Mouse (Mus musculus) heart, embryonic 14.5 days (tissue): ENCODE data around the gene Tmbim1. TPM values are rescaled to one million over a fixed set of nuclear protein-coding genes. Genes with fewer than 3 reads are reported as not detected.
"Not testable (repeated sequence)": the region's sequence is repeated elsewhere in the genome, so short reads cannot be mapped to it uniquely, and the experiment has no call there.

Experiments used
- ATAC-seq: fragments of 200-750 bp; cut with Nextera tagmentation; 2 replicates; pipeline ENCODE4 v1.8.0; 2017; ENCODE audit warnings: low read depth, moderate TSS enrichment; ENCODE audit not compliant: insufficient number of reproducible peaks, insufficient read depth, low FRiP score
- H3K27ac ChIP-seq, 2 experiments: fragments of 200-500 bp in 1 of 2; fragments of 300-500 bp in 1 of 2; sonication (generic) in 1 of 2; replicated peaks in 1 of 2; 2 replicates each; pipeline ENCODE4 v1.5.1; 2012 to 2014; ENCODE audit warnings: low read depth in 2 of 2, low read length in 2 of 2, control low read depth in 1 of 2, mild to moderate bottlenecking in 1 of 2, mixed read lengths in 1 of 2; ENCODE audit not compliant: control insufficient read depth in 1 of 2, insufficient read depth in 1 of 2
- H3K27me3 ChIP-seq: fragments of 300-500 bp; sonication (generic); 2 replicates; pipeline ENCODE4 v1.6.1; 2014; ENCODE audit warnings: mild to moderate bottlenecking, low read length, control low read depth; ENCODE audit not compliant: control insufficient read depth, insufficient read depth
- H3K36me3 ChIP-seq: fragments of 300-500 bp; sonication (generic); 2 replicates; pipeline ENCODE4 v1.6.1; 2014; ENCODE audit warnings: mild to moderate bottlenecking, control low read depth, low read length, mixed read lengths; ENCODE audit not compliant: control insufficient read depth, insufficient read depth
- H3K4me1 ChIP-seq, 2 experiments: fragments of 200-500 bp in 1 of 2; fragments of 300-500 bp in 1 of 2; sonication (generic) in 1 of 2; 2 replicates each; pipeline ENCODE4 v1.6.1; 2012 to 2014; ENCODE audit warnings: low read length in 2 of 2, control low read depth in 1 of 2, mixed read lengths in 1 of 2; ENCODE audit not compliant: control insufficient read depth in 2 of 2, insufficient read depth in 2 of 2
- H3K4me2 ChIP-seq: fragments of 300-500 bp; sonication (generic); 2 replicates; pipeline ENCODE4 v1.6.1; 2014; ENCODE audit warnings: mild to moderate bottlenecking, low read length
- H3K4me3 ChIP-seq, 2 experiments: fragments of 200-500 bp in 1 of 2; fragments of 300-500 bp in 1 of 2; sonication (generic) in 1 of 2; 2 replicates each; pipeline ENCODE4 v1.5.1; 2012 to 2014; ENCODE audit warnings: low read length in 2 of 2, mild to moderate bottlenecking in 2 of 2, control low read depth in 1 of 2, low read depth in 1 of 2, moderate library complexity in 1 of 2; ENCODE audit not compliant: control insufficient read depth in 1 of 2, insufficient read depth in 1 of 2
- H3K9ac ChIP-seq: fragments of 300-500 bp; sonication (generic); 2 replicates; pipeline ENCODE4 v1.6.1; 2014; ENCODE audit warnings: mild to moderate bottlenecking, low read length
- H3K9me3 ChIP-seq: fragments of 300-500 bp; sonication (generic); 2 replicates; pipeline ENCODE4 v1.6.1; 2016; ENCODE audit warnings: low read length, control low read depth; ENCODE audit not compliant: control insufficient read depth
- WGBS: fragments of 180-500 bp; shearing (Covaris S2); extraction: QIAGEN DNeasy Blood & Tissue Kit; methylation state at CpG from one replicate; pipeline ENCODE4 v1.1.7; 2014; 5-methylcytosine and 5-hydroxymethylcytosine counted together
- polyA plus RNA-seq: library from polyadenylated mRNA; unstranded; fragments of >200 nt; fragmentation: Nextera tagmentation; extraction: Ambion mirVana; gene quantifications from 2 replicates; pipeline ENCODE4 v1.2.1, GENCODE M21; 2014

The Tmbim1 gene
- polyA plus RNA-seq, 1 experiment from 2014 or later: 40.5 TPM

DNA sequence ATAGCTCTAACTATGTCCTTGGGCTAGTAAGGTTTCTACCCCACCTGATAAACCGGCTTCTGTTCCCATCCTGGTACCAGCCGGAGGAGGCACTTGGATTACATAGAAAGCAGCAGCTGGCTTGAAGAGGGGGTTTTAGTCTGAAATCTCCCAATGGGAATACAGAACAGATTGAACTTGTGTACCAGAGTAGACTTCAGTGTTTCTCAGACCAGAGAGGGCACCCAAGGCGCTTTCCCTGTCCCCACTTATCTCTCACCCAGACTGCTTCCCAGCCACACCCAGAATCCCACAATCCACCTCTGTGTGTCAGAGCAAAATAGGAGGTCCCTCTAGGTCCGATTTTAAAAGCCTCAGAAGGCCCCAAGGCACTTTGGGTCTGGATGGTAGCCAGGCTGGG lies 17.1 kb downstream of the Tmbim1 start:
- Histone ChIP-seq H3K4me3 (no peak overlapping the region), H3K27ac (peak overlapping the region in 1 of 2 experiments; percentile 87; a peak in 2 of 4 replicates), H3K9me3 (no peaks in the 10 kb centered on the region), H3K9ac (peak overlapping the region; percentile 14; the same call in 1 of the 2 replicates), H3K36me3 (peaks cover 59% of the 10 kb centered on the region), H3K27me3 (no peaks in the 10 kb centered on the region), H3K4me2 (no peak overlapping the region), H3K4me1 (peaks cover 41 to 55% of the 10 kb centered on the region in 2 experiments)
- no peak for ATAC-seq
- 65% methylated on average over 4 of the region's 4 CpGs for WGBS

DNA sequence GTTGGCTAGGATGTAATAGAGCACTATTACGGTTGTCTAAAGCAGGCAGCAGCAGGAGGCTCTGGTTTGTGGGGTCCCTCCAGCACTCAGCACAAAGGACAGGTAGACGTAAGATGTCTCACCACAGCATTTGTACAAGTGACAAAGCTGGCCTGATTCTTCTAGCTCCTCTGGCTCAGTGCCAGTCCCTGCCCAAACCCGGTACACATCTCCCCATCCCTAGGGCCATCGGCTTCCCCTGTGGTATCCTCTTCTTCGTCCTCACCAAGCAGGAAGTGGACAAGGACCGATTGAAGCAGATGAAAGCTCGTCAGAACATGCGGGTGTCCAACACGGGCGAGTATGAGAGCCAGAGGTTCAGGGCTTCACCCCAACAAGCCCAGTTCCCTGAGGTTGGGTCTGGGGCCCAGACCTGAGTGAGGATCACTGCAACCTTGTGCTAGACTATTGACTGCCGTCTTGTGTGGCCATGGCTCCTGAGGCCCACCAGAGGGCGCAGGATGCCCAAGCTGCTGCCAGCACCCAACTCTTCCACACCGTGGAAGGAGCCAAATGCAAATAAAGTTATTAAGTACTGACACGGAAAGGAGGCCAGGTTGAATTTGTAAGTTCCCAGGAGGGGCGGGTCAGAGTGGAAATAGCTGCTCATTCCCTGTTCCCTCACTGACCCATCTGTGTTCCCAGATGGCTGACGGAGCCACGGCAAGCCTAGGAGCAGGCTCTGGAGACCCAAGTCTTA lies 18.4 kb downstream of the Tmbim1 start:
- Histone ChIP-seq H3K36me3 (peaks cover 59% of the 10 kb centered on the region), H3K4me1 (peaks cover 35 to 54% of the 10 kb centered on the region in 2 experiments)
- not testable (repeated sequence) for H3K27me3 ChIP-seq, H3K9ac ChIP-seq, H3K9me3 ChIP-seq, H3K4me2 ChIP-seq, H3K27ac ChIP-seq, ATAC-seq, H3K4me3 ChIP-seq
- WGBS: 55% methylated on average over 15 of the region's 17 CpGs

- peak overlapping the region; percentile 87 for H3K9ac ChIP-seq
- H3K36me3 ChIP-seq: peaks cover 59% of the 10 kb centered on the region
- H3K4me3 ChIP-seq: peak overlapping the region; percentile 74 to 92
- peak overlapping the region; percentile 50 to 69 for H3K27ac ChIP-seq
- no peaks in the 10 kb centered on the region for H3K9me3 ChIP-seq
- H3K4me1 ChIP-seq: peaks cover 24 to 38% of the 10 kb centered on the region in 2 experiments
- H3K27me3 ChIP-seq: no peaks in the 10 kb centered on the region
- peak overlapping the region; percentile 73 for H3K4me2 ChIP-seq
- ATAC-seq: no peak
- WGBS: 3% methylated on average over 23 of the region's 23 CpGs
Measured at GRCm38 (mm10) chr1:74285212-74286010, 20.0 kb downstream of the Tmbim1 start.

DNA sequence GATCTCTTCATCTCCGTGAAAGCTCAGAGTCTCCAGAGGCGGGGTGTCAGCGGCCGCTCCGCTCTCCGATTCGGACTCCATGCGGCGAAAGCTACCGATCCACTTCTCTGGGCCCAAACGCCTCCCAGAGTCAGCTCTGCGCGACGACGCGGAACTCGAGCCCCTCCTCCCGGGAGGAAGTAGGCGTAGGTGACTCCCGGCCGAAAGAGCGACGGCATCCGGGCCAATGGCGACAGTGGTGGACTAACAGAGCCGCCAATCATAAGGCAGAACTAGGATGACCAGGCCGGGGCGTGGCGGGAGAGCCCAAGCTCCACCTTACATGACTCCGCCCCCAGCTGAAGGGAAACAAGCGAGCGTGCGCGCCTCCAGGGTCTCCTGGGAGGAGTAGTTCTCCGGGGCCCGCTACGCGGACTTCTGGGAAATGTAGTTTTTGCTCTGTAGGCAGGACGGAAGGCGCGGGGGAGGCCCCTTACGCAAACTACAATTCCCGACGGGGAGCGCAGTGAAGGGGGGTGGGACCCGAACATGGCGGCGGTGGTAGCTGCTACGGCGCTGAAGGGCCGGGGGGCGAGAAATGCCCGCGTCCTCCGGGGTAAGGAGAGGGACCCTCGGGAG lies 20.8 kb downstream of the Tmbim1 start, which contains the start of the genes Aamp and Pnkd:
Aamp (minus strand) TSS at position 196 of the 618 bp plus-strand sequence.
Pnkd (plus strand) TSS at position 388 of the 618 bp plus-strand sequence.
- Histone ChIP-seq H3K27me3 (no peaks in the 10 kb centered on the region), H3K9me3 (no peaks in the 10 kb centered on the region), H3K4me3 (peak within 1 kb of the TSS; percentile 84 to 92), H3K9ac (peak within 1 kb of the TSS; percentile 91), H3K36me3 (peaks cover 65% of the 10 kb centered on the region), H3K4me1 (peaks cover 16 to 32% of the 10 kb centered on the region in 2 experiments), H3K4me2 (peak within 1 kb of the TSS; percentile 79), H3K27ac (peak within 1 kb of the TSS; percentile 57 to 76)
- WGBS: under 1% methylated on average over 56 of the region's 56 CpGs
- peak; percentile 97 for ATAC-seq

DNA sequence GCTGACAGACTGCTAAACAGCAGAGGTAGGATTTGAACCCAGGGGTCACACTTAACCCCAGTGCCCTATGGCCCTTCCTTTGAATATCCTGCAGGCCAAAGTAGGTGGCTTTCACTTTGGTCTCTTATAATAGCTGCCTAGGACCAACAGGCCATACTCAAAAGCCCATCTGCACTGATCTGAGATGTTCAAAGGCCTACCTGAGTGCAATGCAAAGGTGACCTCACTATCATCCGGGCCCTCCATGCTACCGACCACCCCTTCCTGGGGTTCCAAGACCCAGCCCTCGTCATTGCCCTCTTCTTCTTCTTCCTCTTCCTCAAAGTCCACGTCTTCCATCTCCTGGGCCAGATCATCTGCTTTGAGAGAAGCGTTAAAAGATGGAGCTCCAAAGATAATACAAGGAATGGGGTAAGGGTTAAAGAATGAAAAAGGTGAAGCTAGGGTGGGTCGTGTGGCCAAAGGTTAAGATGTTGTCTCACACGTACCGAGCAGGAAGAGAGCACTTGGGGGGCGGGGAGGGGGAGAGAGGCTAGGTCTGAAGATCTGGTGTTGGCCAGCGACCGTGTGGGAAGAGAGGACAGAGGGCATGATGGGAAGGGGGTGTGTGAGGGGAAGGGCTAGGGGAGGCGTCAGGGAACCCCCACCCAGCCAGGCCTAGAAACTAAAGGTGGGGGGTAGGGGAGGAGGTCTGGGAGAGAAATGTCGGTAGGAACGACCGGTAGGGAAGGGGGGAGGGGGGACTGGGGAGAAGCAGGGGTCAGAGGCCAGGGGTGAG lies 21.5 kb downstream of the Tmbim1 start:
- no peaks in the 10 kb centered on the region for H3K9me3 ChIP-seq
- peaks cover 65% of the 10 kb centered on the region for H3K36me3 ChIP-seq
- WGBS: 14% methylated on average over 14 of the region's 15 CpGs

DNA sequence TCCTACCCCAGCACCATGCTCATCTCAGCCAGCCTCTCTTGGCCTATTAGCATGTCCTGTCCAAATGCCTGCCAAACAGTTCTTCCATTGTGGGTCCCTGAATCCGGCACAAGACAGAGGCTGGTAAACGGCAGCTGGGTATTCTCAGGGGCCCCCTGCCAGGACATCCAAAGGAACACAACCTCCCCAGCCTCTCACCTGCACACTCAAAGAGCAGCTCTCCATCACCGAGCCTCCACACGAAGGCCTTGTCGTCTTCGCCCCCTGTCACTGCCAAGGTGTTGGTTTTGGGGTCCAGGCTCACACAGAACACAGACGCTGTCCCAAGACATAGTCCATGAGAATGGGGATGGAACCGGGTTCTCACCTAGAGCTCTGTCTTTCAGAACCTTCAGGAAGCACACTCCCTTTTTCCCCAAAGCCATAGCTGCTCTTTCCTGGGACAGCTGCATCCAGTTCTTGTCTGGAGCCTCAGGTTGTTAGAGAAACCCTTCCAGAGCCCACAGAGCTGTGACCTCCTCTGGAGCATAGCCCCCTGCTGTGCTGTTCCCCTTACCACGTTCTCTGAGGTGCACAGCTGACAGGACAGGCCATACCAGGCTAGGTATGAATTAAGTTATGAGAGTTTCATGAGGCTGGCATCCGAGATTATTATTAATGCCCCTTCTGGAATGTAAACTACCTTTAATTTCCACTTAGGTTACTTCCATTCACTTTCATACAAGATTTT lies 22.4 kb downstream of the Tmbim1 start:
- 83% methylated on average over 10 of the region's 10 CpGs for whole genome bisulfite sequencing

More for the DNA sequence above, 21.5 kb downstream of the Tmbim1 start:
- Histone ChIP-seq H3K4me3 (peak overlapping the region; percentile 84 to 88), H3K4me1 (peaks cover 9 to 25% of the 10 kb centered on the region in 2 experiments; a peak in 3 of 4 replicates), H3K27me3 (no peaks in the 10 kb centered on the region), H3K27ac (peak overlapping the region; percentile 57 to 76; a peak in 3 of 4 replicates), H3K4me2 (peak overlapping the region; percentile 79), H3K9ac (peak overlapping the region; percentile 91)
- peak; percentile 44 for ATAC-seq

More for the DNA sequence above, 22.4 kb downstream of the Tmbim1 start:
- no peak overlapping the region for H3K4me3 ChIP-seq
- H3K9me3 ChIP-seq: no peaks in the 10 kb centered on the region
- no peak for ATAC-seq
- H3K27me3 ChIP-seq: no peaks in the 10 kb centered on the region
- H3K4me2 ChIP-seq: peak overlapping the region; percentile 79; the same call in 1 of the 2 replicates
- no peak overlapping the region for H3K27ac ChIP-seq
- H3K36me3 ChIP-seq: peaks cover 58% of the 10 kb centered on the region
- peaks cover 7 to 16% of the 10 kb centered on the region in 2 experiments; a peak in 3 of 4 replicates for H3K4me1 ChIP-seq
- no peak overlapping the region; the same call in 1 of the 2 replicates for H3K9ac ChIP-seq
